ENCODE assay signal across 8 mouse cellular contexts in the genomic region with DNA sequence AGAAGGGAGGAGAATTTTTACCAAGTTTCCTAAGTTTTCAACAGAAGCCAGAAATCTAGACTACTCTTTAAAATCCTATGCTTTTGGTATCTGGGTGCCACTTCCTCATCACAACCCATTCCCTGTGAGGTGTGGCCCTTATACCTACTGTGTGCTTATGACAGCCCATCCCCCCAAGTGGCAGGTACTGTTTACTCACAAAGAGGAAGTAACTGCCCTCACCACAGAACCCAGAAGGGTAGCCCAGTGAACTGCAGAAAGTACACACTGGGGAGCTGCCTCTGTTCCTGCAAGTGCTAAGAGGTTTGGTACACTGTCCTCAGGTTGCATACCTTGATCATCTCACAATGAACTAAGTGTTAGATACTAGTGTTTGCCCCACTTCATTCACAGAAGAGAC. TPM values are rescaled to one million over a fixed set of nuclear protein-coding genes. Genes with fewer than 3 reads are reported as not detected.
A peak's percentile ranks its signal among the peaks of the same experiment; 100 is the strongest.
DNase-seq lines count a peak whose midpoint lies in the region; ATAC-seq lines count a peak whose summit lies in the region.

No protein-coding gene starts in this region.

- H3K27ac ChIP-seq in neural tube, embryonic 12.5 days = no peak overlapping the region

- 0 out of 2 replicates have a peak overlapping the region, but pooled peaks have one; percentile 98 for H3K4me3 ChIP-seq in neural tube, embryonic 12.5 days

- peak overlapping the region; percentile 96; the same call in 1 of the 2 replicates for H3K9ac ChIP-seq in neural tube, embryonic 12.5 days

- ATAC-seq in neural tube, embryonic 12.5 days (ENCODE audit: low FRiP score, low read depth) = no peak

- H3K4me2 ChIP-seq in neural tube, embryonic 12.5 days (replicated peaks) = peak overlapping the region; percentile 96

- DNase-seq in adrenal gland, adult (ENCODE audit: inconsistent age in 2 of 2, low spot score in 1 of 2) = peak; percentile 17 to 41
- no peak for DNase-seq in adrenal gland, adult 2 months
- DNase-seq in neural tube, embryonic 10.5 days (ENCODE audit: extremely low spot score, low spot score) = no peak
- peak; percentile 28 for DNase-seq in lung, postnatal 14 days
- peak; percentile 43 for DNase-seq in thymus, postnatal 14 days
- no peak for DNase-seq in c-Kit-positive CD71-positive TER-119-positive erythroid progenitor cells, embryonic 14.5 days (ENCODE audit: low spot score)
- DNase-seq in ovary, postnatal 36 days (ENCODE audit: low spot score) = no peak

- peaks cover 29% of the 10 kb centered on the region for H3K4me1 ChIP-seq in neural tube, embryonic 12.5 days

- no peaks in the 10 kb centered on the region for H3K36me3 ChIP-seq in neural tube, embryonic 12.5 days

- H3K27me3 ChIP-seq in neural tube, embryonic 12.5 days (replicated peaks) = no peaks in the 10 kb centered on the region

- no peaks in the 10 kb centered on the region for H3K9me3 ChIP-seq in neural tube, embryonic 12.5 days

RNA-seq across cellular contexts. Expression of gene Rnf44, which starts 2.0 kb away (rescaled TPM):
- total RNA-seq in adrenal gland, adult 2 months (2021) = 100 to 1,000 TPM; 114 to 119 TPM
- polyA plus RNA-seq in adrenal gland, adult 2 months (2012; rRNA removed) = 511 and 555 TPM in 2 replicates
- 105 and 116 TPM in 2 replicates for polyA plus RNA-seq in neural tube, embryonic 12.5 days (2016; fragmentation: Nextera tagmentation; extraction: Ambion mirVana)

RNA-seq across cellular contexts. Expression of gene Cdhr2, which starts 9.5 kb away (rescaled TPM):
- under 1 TPM in 1 of 2 experiments, not detected in 1; 0.06 TPM for total RNA-seq in adrenal gland, adult 2 months (2021)
- not detected in 2 replicates for polyA plus RNA-seq in adrenal gland, adult 2 months (2012; rRNA removed)
- polyA plus RNA-seq in neural tube, embryonic 12.5 days (2016; fragmentation: Nextera tagmentation; extraction: Ambion mirVana) = 0.09 and 0.15 TPM in 2 replicates

RNA-seq across cellular contexts. Expression of gene Gprin1, which starts 57.9 kb away (rescaled TPM):
- 1 to 10 TPM; 2.3 to 4.3 TPM for total RNA-seq in adrenal gland, adult 2 months (2021)
- polyA plus RNA-seq in adrenal gland, adult 2 months (2012; rRNA removed) = 1.9 and 2.6 TPM in 2 replicates
- polyA plus RNA-seq in neural tube, embryonic 12.5 days (2016; fragmentation: Nextera tagmentation; extraction: Ambion mirVana) = 29.5 and 37.6 TPM in 2 replicates

Comparison
In these comparisons a context has a peak if more than half of its experiments do, and no peak if none do; other contexts are left out.
1. DNase-seq: peak in adrenal gland, adult (2 of 2), lung, postnatal 14 days (single experiment) and thymus, postnatal 14 days (single experiment); none in adrenal gland, adult 2 months (single experiment), neural tube, embryonic 10.5 days (single experiment), c-Kit-positive CD71-positive TER-119-positive erythroid progenitor cells, embryonic 14.5 days (single experiment) and ovary, postnatal 36 days (single experiment).